Mouse (Mus musculus) forebrain, embryonic 16.5 days (tissue): ENCODE data around the gene Dad1. TPM values are rescaled to one million over a fixed set of nuclear protein-coding genes. Genes with fewer than 3 reads are reported as not detected.
A peak's percentile ranks its signal among the peaks of the same experiment; 100 is the strongest.

Source experiments
- ATAC-seq: fragments of 200-750 bp; cut with Nextera tagmentation; 2 replicates; pipeline ENCODE4 v1.8.0; 2017; ENCODE audit warnings: mild to moderate bottlenecking, moderate library complexity
- H3K27ac ChIP-seq: fragments of 300-500 bp; sonication (generic); 2 replicates; pipeline ENCODE4 v1.5.1; 2014; ENCODE audit warnings: low read length, control low read depth
- H3K27me3 ChIP-seq: fragments of 300-500 bp; sonication (generic); replicated peaks from 2 replicates; pipeline ENCODE4 v1.6.1; 2014; ENCODE audit warnings: low read length; ENCODE audit not compliant: control insufficient read depth, insufficient read depth
- H3K36me3 ChIP-seq: fragments of 300-500 bp; sonication (generic); 2 replicates; pipeline ENCODE4 v1.6.1; 2014; ENCODE audit not compliant: control insufficient read depth, insufficient read depth
- H3K4me1 ChIP-seq: fragments of 300-500 bp; sonication (generic); replicated peaks from 2 replicates; pipeline ENCODE4 v1.6.1; 2014; ENCODE audit warnings: low read length; ENCODE audit not compliant: control insufficient read depth, insufficient read depth
- H3K4me2 ChIP-seq: fragments of 300-500 bp; sonication (generic); 2 replicates; pipeline ENCODE4 v1.6.1; 2014; ENCODE audit warnings: mild to moderate bottlenecking, low read length, control low read depth
- H3K4me3 ChIP-seq: fragments of 300-500 bp; sonication (generic); replicated peaks from 2 replicates; pipeline ENCODE4 v1.5.1; 2014; ENCODE audit warnings: mild to moderate bottlenecking, low read length, control low read depth
- H3K9ac ChIP-seq: fragments of 300-500 bp; sonication (generic); replicated peaks from 2 replicates; pipeline ENCODE4 v1.6.1; 2014; ENCODE audit warnings: low read depth, low read length, control low read depth
- H3K9me3 ChIP-seq: fragments of 300-500 bp; sonication (generic); 2 replicates; pipeline ENCODE4 v1.6.1; 2016; ENCODE audit warnings: low read length; ENCODE audit not compliant: control insufficient read depth
- WGBS: fragments of 180-500 bp; shearing (Covaris S2); extraction: QIAGEN DNeasy Blood & Tissue Kit; methylation state at CpG from one replicate; pipeline ENCODE4 v1.1.7; 2014; 5-methylcytosine and 5-hydroxymethylcytosine counted together
- polyA plus RNA-seq: library from polyadenylated mRNA; unstranded; fragments of >200 nt; fragmentation: Nextera tagmentation; extraction: Ambion mirVana; gene quantifications from 2 replicates; pipeline ENCODE4 v1.2.1, GENCODE M21; 2015

The Dad1 gene
- polyA plus RNA-seq, 1 experiment from 2014 or later = 290 TPM

DNA sequence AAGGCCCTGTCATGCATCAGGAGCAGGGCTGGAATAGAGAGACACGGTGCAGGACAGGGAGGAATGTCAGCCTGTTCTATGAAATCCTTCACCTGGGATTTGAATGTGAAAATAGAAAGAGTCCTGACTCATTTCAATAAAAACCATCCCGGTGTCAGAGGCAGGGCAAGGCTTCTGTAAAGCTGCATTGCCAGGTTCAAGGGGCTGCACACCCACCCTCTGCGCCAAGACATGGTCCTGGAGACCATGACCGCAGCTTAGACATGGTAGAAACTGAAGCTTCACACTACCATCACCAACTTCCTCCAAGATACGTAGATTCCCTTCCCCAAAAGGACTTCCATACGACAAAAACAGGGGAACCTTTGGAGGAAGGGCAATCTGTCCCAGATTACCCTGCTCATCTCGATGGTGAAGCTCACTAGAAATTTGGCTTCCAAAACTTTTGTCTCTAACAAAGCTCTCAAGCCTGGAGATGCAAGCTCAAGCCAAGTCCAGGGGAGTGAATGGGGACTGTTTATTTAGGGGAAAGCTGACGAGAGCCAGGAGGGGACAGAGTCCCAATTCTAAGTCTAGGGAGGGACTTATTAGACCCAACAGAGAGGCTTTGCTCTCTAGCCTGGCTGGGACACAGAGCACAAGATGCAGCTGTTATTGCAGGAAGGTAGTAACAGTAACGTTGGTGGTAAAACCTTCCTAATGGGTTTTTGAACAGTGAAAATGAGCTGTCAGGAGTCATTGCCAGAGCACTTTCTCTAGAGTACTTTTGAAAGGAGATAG, 60.4 kb downstream of the Dad1 start:
- Histone ChIP-seq H3K36me3 (no peaks in the 10 kb centered on the region), H3K4me3 (no peak overlapping the region), H3K9ac (no peak overlapping the region), H3K4me1 (peaks cover 10% of the 10 kb centered on the region), H3K27ac (no peak overlapping the region), H3K27me3 (no peaks in the 10 kb centered on the region), H3K4me2 (no peak overlapping the region), H3K9me3 (no peaks in the 10 kb centered on the region)
- ATAC-seq = no peak
- 87% methylated on average over 9 of the region's 9 CpGs for WGBS

GRCm38 (mm10) chr14:54192462-54192847, 61.4 kb downstream of the Dad1 start:
- H3K27ac ChIP-seq = no peak overlapping the region
- no peaks in the 10 kb centered on the region for H3K36me3 ChIP-seq
- no peak overlapping the region for H3K9ac ChIP-seq
- no peak overlapping the region for H3K4me2 ChIP-seq
- H3K4me3 ChIP-seq = no peak overlapping the region
- H3K27me3 ChIP-seq = no peaks in the 10 kb centered on the region
- no peaks in the 10 kb centered on the region for H3K9me3 ChIP-seq
- 34% methylated on average over 3 of the region's 3 CpGs for WGBS
- peaks cover 10% of the 10 kb centered on the region for H3K4me1 ChIP-seq
- no peak for ATAC-seq

DNA sequence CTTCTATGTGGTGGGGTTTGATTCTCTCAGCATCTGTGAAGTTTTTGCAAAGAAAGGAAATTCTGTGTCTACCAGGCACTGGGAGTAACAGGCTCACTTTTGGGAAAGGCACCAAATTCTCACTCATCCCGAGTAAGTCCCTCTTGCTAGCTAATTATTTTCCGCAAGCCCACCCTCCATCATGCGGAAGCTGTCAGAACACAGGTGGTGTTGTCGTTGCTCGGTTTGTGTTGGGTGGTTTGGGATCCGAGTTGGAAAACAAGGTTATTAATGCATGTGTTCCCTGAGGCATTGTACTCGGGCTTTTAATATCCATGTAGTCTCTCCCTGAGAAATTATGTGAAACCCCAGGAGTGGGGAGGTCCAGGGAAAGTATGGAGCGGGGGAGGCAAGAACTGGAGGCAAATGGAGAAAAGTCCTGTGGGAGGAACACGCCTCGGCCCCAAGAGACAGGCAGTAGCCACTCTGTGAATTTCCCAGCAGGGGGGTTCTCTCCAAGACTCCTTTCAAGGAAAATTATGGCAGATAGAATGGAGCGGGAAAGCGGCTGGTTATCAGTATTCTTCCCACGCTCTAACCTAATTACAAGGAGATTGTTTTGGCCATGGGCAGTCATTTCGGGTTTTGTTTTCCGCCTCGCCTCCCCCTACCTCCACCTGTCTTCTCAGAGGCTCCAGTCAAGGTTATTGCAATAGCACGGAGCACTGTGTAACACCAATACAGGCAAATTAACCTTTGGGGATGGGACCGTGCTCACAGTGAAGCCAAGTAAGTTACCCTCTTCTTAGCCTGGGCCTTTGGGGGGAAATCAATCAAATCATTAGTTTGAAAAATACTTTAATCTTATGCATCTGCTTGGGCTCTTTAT, 62.1 kb downstream of the Dad1 start:
- Histone ChIP-seq H3K27ac (no peak overlapping the region), H3K9me3 (no peaks in the 10 kb centered on the region), H3K4me1 (peaks cover 10% of the 10 kb centered on the region), H3K36me3 (no peaks in the 10 kb centered on the region), H3K4me3 (no peak overlapping the region), H3K27me3 (no peaks in the 10 kb centered on the region), H3K9ac (no peak overlapping the region), H3K4me2 (0 out of 2 replicates have a peak overlapping the region, but pooled peaks have one; percentile 5)
- peak; percentile 43; the same call in 1 of the 2 replicates for ATAC-seq
- WGBS = 23% methylated on average over 18 of the region's 18 CpGs

GRCm38 (mm10) chr14:54191026-54191390, 62.9 kb downstream of the Dad1 start:
- WGBS = 61% methylated on average over 4 of the region's 4 CpGs
- H3K27ac ChIP-seq = no peak overlapping the region

DNA sequence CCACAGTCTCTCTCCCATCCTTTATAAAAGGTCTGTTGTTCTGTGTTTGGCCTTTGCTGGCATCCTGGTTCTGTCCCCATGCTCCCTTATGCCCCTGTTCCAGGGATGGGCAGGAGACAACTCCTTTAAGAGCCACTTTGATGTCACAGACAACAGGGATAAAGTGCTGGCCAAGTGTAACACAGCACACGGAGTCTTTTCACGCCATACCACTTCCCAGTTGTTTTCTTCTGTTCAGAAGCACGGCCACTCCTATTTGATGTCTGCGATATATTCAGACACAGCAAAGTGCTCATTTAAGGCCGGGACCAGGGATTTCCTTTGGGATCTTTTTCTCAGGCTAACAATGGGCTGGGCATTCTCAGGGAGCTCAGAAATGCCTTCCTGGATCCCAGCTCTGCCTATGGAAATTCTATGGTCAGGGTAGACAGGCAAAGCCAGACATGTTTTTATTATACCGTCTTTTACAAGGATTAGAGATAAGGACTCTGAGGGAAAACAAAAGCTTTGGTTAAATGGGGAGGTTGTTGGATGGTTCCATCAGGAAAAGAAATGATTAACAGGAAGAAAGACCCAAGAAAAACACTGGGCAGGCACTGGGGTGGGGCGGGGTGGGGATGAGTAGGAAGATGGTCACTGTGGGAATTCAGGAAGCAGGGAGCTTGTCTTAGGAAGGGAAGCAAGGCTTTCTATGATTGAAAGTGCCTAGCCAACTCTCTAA, 63.4 kb downstream of the Dad1 start:
- Histone ChIP-seq H3K9me3 (no peaks in the 10 kb centered on the region), H3K27me3 (no peaks in the 10 kb centered on the region), H3K4me2 (no peak overlapping the region), H3K4me3 (no peak overlapping the region), H3K9ac (no peak overlapping the region), H3K27ac (no peak overlapping the region), H3K4me1 (peaks cover 10% of the 10 kb centered on the region), H3K36me3 (no peaks in the 10 kb centered on the region)
- ATAC-seq = no peak
- 30% methylated on average over 7 of the region's 7 CpGs for WGBS

More at GRCm38 (mm10) chr14:54191026-54191390, 62.9 kb downstream of the Dad1 start:
- Histone ChIP-seq H3K27me3 (no peaks in the 10 kb centered on the region), H3K4me2 (no peak overlapping the region), H3K36me3 (no peaks in the 10 kb centered on the region), H3K9me3 (no peaks in the 10 kb centered on the region), H3K9ac (no peak overlapping the region), H3K4me1 (peaks cover 10% of the 10 kb centered on the region), H3K4me3 (no peak overlapping the region)
- ATAC-seq = no peak

- no peak for ATAC-seq
- Histone ChIP-seq H3K9ac (no peak overlapping the region), H3K27ac (no peak overlapping the region), H3K4me1 (peaks cover 13% of the 10 kb centered on the region), H3K27me3 (no peaks in the 10 kb centered on the region), H3K36me3 (no peaks in the 10 kb centered on the region), H3K9me3 (no peaks in the 10 kb centered on the region), H3K4me2 (no peak overlapping the region), H3K4me3 (no peak overlapping the region)
- 83% methylated on average over 3 of the region's 3 CpGs for WGBS
Measured at GRCm38 (mm10) chr14:54189255-54189654, 64.6 kb downstream of the Dad1 start.

- Histone ChIP-seq H3K4me3 (no peak overlapping the region), H3K36me3 (no peaks in the 10 kb centered on the region), H3K9me3 (no peaks in the 10 kb centered on the region), H3K27me3 (no peaks in the 10 kb centered on the region), H3K27ac (no peak overlapping the region), H3K4me1 (peaks cover 17% of the 10 kb centered on the region), H3K9ac (no peak overlapping the region), H3K4me2 (no peak overlapping the region)
- ATAC-seq = no peak
- 42% methylated on average over 6 of the region's 6 CpGs for WGBS
Measured at GRCm38 (mm10) chr14:54187211-54187610, 66.7 kb downstream of the Dad1 start.
